Mouse (Mus musculus): ENCODE measurements around the gene Rps12-ps3. TPM values are rescaled to one million over a fixed set of nuclear protein-coding genes. Genes with fewer than 3 reads are reported as not detected.

Gene Rps12-ps3
- polyA plus RNA-seq, 1 experiment, result 1,993 TPM

GRCm38 (mm10) chr19:59360486-59360896 lies 38.4 kb downstream of the Rps12-ps3 start:
- Histone ChIP-seq H3K4me1 (ENCODE audit: control insufficient read depth, insufficient read depth, low read length) (no peaks in the 10 kb centered on the region), H3K4me3 (replicated peaks; ENCODE audit: extremely low read depth, low read depth, low read length) (no peak overlapping the region)
- 83% methylated on average over 2 of the region's 2 CpGs for WGBS
- DNase-seq, result no peak
- TF ChIP-seq POLR2A (IDR thresholded peaks at IDR 0.05; ENCODE audit: borderline replicate concordance, extremely low read depth, low read depth, low read length) (no peak), CTCF (IDR thresholded peaks at IDR 0.05; ENCODE audit: insufficient read depth, low read length) (no peak)

GRCm38 (mm10) chr19:59362646-59363045 lies 40.6 kb downstream of the Rps12-ps3 start:
- no peak for TF ChIP-seq POLR2A (IDR thresholded peaks at IDR 0.05; ENCODE audit: borderline replicate concordance, extremely low read depth, low read depth, low read length)
- TF ChIP-seq CTCF (IDR thresholded peaks at IDR 0.05; ENCODE audit: insufficient read depth, low read length), result no peak
- Histone ChIP-seq H3K4me1 (ENCODE audit: control insufficient read depth, insufficient read depth, low read length) (no peaks in the 10 kb centered on the region), H3K4me3 (replicated peaks; ENCODE audit: extremely low read depth, low read depth, low read length) (no peak overlapping the region)
- WGBS, result 57% methylated on average over 6 of the region's 6 CpGs
- no peak for DNase-seq

- no peak for TF ChIP-seq CTCF (IDR thresholded peaks at IDR 0.05; ENCODE audit: insufficient read depth, low read length)
- TF ChIP-seq POLR2A (IDR thresholded peaks at IDR 0.05; ENCODE audit: borderline replicate concordance, extremely low read depth, low read depth, low read length), result no peak
- no peak overlapping the region for H3K4me3 ChIP-seq (replicated peaks; ENCODE audit: extremely low read depth, low read depth, low read length)
- no peaks in the 10 kb centered on the region for H3K4me1 ChIP-seq (ENCODE audit: control insufficient read depth, insufficient read depth, low read length)
- 66% methylated on average over 3 of the region's 3 CpGs for WGBS
- DNase-seq, result no peak
These were observed 41.6 kb downstream of the Rps12-ps3 start for GRCm38 (mm10) chr19:59363666-59364065.

GRCm38 (mm10) chr19:59366724-59367123 lies 44.6 kb downstream of the Rps12-ps3 start:
- 66% methylated on average over 3 of the region's 3 CpGs for WGBS
- H3K4me1 ChIP-seq (ENCODE audit: control insufficient read depth, insufficient read depth, low read length), result no peaks in the 10 kb centered on the region
- no peak overlapping the region for H3K4me3 ChIP-seq (replicated peaks; ENCODE audit: extremely low read depth, low read depth, low read length)
- no peak for DNase-seq
- TF ChIP-seq CTCF (IDR thresholded peaks at IDR 0.05; ENCODE audit: insufficient read depth, low read length) (no peak), POLR2A (IDR thresholded peaks at IDR 0.05; ENCODE audit: borderline replicate concordance, extremely low read depth, low read depth, low read length) (no peak)

- no peak for DNase-seq
- TF ChIP-seq POLR2A (IDR thresholded peaks at IDR 0.05; ENCODE audit: borderline replicate concordance, extremely low read depth, low read depth, low read length), result no peak
- no peak for TF ChIP-seq CTCF (IDR thresholded peaks at IDR 0.05; ENCODE audit: insufficient read depth, low read length)
- Histone ChIP-seq H3K4me3 (replicated peaks; ENCODE audit: extremely low read depth, low read depth, low read length) (no peak overlapping the region), H3K4me1 (ENCODE audit: control insufficient read depth, insufficient read depth, low read length) (no peaks in the 10 kb centered on the region)
- WGBS, result 82% methylated on average over 4 of the region's 4 CpGs
These were observed 45.8 kb downstream of the Rps12-ps3 start for GRCm38 (mm10) chr19:59367892-59368291.

- no peaks in the 10 kb centered on the region for H3K4me1 ChIP-seq (ENCODE audit: control insufficient read depth, insufficient read depth, low read length)
- no peak for TF ChIP-seq POLR2A (IDR thresholded peaks at IDR 0.05; ENCODE audit: borderline replicate concordance, extremely low read depth, low read depth, low read length)
- TF ChIP-seq CTCF (IDR thresholded peaks at IDR 0.05; ENCODE audit: insufficient read depth, low read length), result no peak
- no peak overlapping the region for H3K4me3 ChIP-seq (replicated peaks; ENCODE audit: extremely low read depth, low read depth, low read length)
- DNase-seq, result no peak
- 69% methylated on average over 4 of the region's 4 CpGs for WGBS
These were observed 48.9 kb downstream of the Rps12-ps3 start for GRCm38 (mm10) chr19:59371016-59371415.

Other genes starting within 250 kb of the Rps12-ps3 start
- 3.4 and 6.4 TPM in 2 replicates for gene Shtn1, start 246.2 kb upstream of the Rps12-ps3 start, polyA plus RNA-seq (2012; rRNA removed)
- not detected in 2 replicates for gene Vax1, start 152.2 kb upstream of the Rps12-ps3 start, polyA plus RNA-seq (2012; rRNA removed)
- gene Kcnk18, start 103.1 kb upstream of the Rps12-ps3 start, polyA plus RNA-seq (2012; rRNA removed), result not detected in 2 replicates
- gene Slc18a2, start 61.4 kb upstream of the Rps12-ps3 start, polyA plus RNA-seq (2012; rRNA removed), result 0.26 and 0.54 TPM in 2 replicates
- gene Pdzd8, start 23.5 kb downstream of the Rps12-ps3 start, polyA plus RNA-seq (2012; rRNA removed), result 10.0 and 12.3 TPM in 2 replicates
- gene Emx2, start 136.1 kb downstream of the Rps12-ps3 start, polyA plus RNA-seq (2012; rRNA removed), result not detected in 2 replicates

Measured in lung, adult 2 months (tissue).